Mouse (Mus musculus) limb, embryonic 14.5 days (tissue): ENCODE measurements around the gene Adap2. TPM values are rescaled to one million over a fixed set of nuclear protein-coding genes. Genes with fewer than 3 reads are reported as not detected.

Experiments used
- ATAC-seq: fragments of 200-750 bp; cut with Nextera tagmentation; 2 replicates; pipeline ENCODE4 v1.8.0; 2017; ENCODE audit warnings: low read depth, moderate number of reproducible peaks, moderate TSS enrichment; ENCODE audit not compliant: low FRiP score
- DNase-seq: peaks from one replicate; pipeline ENCODE4 v3.0.0-alpha.2; 2015; ENCODE audit warnings: low spot score
- H3K27ac ChIP-seq: fragments of 300-500 bp; sonication (generic); replicated peaks from 2 replicates; pipeline ENCODE4 v1.5.1; 2014; ENCODE audit warnings: low read depth, mild to moderate bottlenecking, low read length, moderate library complexity, mixed read lengths
- H3K27me3 ChIP-seq: fragments of 300-500 bp; sonication (generic); 2 replicates; pipeline ENCODE4 v1.6.1; 2014; ENCODE audit warnings: low read length, mixed read lengths; ENCODE audit not compliant: control insufficient read depth, insufficient read depth
- H3K36me3 ChIP-seq: fragments of 300-500 bp; sonication (generic); 2 replicates; pipeline ENCODE4 v1.6.1; 2014; ENCODE audit warnings: mild to moderate bottlenecking, low read length, moderate library complexity, mixed read lengths; ENCODE audit not compliant: control insufficient read depth, insufficient read depth
- H3K4me1 ChIP-seq: fragments of 300-500 bp; sonication (generic); 2 replicates; pipeline ENCODE4 v1.6.1; 2014; ENCODE audit warnings: antibody characterized with exemption, low read length, mixed read lengths; ENCODE audit not compliant: control insufficient read depth, insufficient read depth
- H3K4me2 ChIP-seq: fragments of 300-500 bp; sonication (generic); replicated peaks from 2 replicates; pipeline ENCODE4 v1.6.1; 2014; ENCODE audit warnings: low read depth, mild to moderate bottlenecking, low read length, moderate library complexity; ENCODE audit not compliant: severe bottlenecking
- H3K4me3 ChIP-seq: fragments of 300-500 bp; sonication (generic); replicated peaks from 2 replicates; pipeline ENCODE4 v1.5.1; 2014; ENCODE audit warnings: low read length
- H3K9ac ChIP-seq: fragments of 300-500 bp; sonication (generic); 2 replicates; pipeline ENCODE4 v1.6.1; 2014; ENCODE audit warnings: mild to moderate bottlenecking, low read depth, low read length, moderate library complexity; ENCODE audit not compliant: severe bottlenecking
- H3K9me3 ChIP-seq: fragments of 300-500 bp; sonication (generic); 2 replicates; pipeline ENCODE4 v1.6.1; 2016; ENCODE audit warnings: low read length; ENCODE audit not compliant: control insufficient read depth
- POLR2A ChIP-seq: fragments of 200-500 bp; IDR thresholded peaks from 2 replicates; pipeline ENCODE4 v1.8.0; 2012; ENCODE audit warnings: inconsistent platforms, mild to moderate bottlenecking, moderate library complexity, borderline replicate concordance; ENCODE audit not compliant: insufficient read depth, insufficient read length; ENCODE audit errors: extremely low read depth
- WGBS: fragments of 180-500 bp; shearing (Covaris S2); extraction: QIAGEN DNeasy Blood & Tissue Kit; methylation state at CpG from one replicate; pipeline ENCODE4 v1.1.7; 2014; 5-methylcytosine and 5-hydroxymethylcytosine counted together
- polyA plus RNA-seq, 2 experiments: library from polyadenylated mRNA; depleted of rRNA in 1 of 2; stranded (reverse) in 1 of 2; unstranded in 1 of 2; fragments of >200 nt; fragmentation: Nextera tagmentation in 1 of 2; extraction: Ambion mirVana in 1 of 2; gene quantifications; 2 replicates each; pipeline versions ENCODE4 v1.2.1 to v1.2.3; 2012 to 2014

Gene Adap2
- polyA plus RNA-seq, 2 experiments: 1.2 to 1.5 TPM

DNA sequence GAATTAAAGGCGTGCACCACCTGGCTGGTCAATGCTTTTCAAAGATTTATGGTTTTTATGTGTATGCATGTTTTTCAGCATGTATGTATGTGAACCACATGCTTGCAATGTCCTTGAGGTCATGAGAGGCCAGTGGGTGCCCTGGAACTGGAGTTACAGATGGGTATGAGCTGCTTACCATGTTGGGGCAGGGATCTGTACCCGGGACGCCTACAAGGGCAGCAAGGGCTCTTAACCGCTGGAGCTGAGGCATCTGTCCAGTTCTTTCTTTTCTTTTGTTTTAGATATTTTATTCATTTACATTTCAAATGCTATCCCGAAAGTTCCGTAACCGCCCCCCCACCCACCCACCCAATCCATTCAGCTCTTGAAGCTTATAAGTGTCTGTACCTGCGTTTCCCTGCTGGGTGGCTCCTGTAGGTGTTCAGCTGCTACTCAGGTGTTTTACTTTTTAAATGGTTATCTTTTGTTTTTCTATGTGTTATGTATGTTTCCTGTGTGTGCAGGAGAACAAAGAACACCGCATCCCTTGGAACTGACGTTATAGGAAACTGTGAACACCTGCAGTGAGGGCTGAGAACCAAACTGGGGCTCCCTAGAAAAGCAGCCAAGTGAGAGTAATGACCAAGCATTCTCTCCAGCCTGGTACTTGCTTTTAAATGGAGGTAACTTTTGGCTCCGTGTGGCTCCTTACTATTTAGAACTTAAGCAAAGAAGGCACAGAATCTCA lies 17.8 kb upstream of the Adap2 start:
- no peak overlapping the region for H3K4me2 ChIP-seq
- H3K9me3 ChIP-seq: no peaks in the 10 kb centered on the region
- H3K27ac ChIP-seq: no peak overlapping the region
- H3K4me1 ChIP-seq: peaks cover 4% of the 10 kb centered on the region; the same call in 1 of the 2 replicates
- H3K9ac ChIP-seq: no peak overlapping the region
- no peak for DNase-seq
- ATAC-seq: no peak
- no peak for TF ChIP-seq POLR2A
- no peak overlapping the region for H3K4me3 ChIP-seq
- H3K27me3 ChIP-seq: no peaks in the 10 kb centered on the region
- WGBS: 93% methylated on average over 11 of the region's 11 CpGs
- peaks cover 52% of the 10 kb centered on the region for H3K36me3 ChIP-seq

DNA sequence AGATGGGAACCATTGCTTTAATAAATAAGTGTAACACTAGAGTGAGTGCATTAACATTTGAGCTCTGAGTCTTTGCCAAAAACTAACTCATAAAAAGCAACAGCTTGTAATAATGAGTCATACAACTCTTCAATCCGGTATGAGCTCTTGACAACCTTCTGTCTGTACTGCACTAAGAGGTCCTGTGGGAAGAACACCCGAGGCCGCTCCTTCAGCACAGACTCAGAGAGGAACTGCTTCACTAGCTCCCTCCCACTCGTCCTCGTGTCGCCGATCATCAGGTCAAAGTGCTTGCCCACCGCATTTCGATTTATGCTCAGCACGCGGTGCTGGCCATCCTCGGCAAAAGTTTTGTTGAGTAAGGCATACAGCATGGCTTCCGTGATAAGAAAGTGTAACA lies 17.1 kb upstream of the Adap2 start:
- no peak overlapping the region for H3K27ac ChIP-seq
- no peak for TF ChIP-seq POLR2A
- no peak overlapping the region for H3K4me3 ChIP-seq
- peaks cover 5% of the 10 kb centered on the region; the same call in 1 of the 2 replicates for H3K4me1 ChIP-seq
- no peak for ATAC-seq
- DNase-seq: no peak
- 89% methylated on average over 13 of the region's 13 CpGs for WGBS
- H3K9ac ChIP-seq: no peak overlapping the region
- H3K36me3 ChIP-seq: peaks cover 48% of the 10 kb centered on the region
- H3K27me3 ChIP-seq: no peaks in the 10 kb centered on the region
- no peak overlapping the region for H3K4me2 ChIP-seq
- no peaks in the 10 kb centered on the region for H3K9me3 ChIP-seq

DNA sequence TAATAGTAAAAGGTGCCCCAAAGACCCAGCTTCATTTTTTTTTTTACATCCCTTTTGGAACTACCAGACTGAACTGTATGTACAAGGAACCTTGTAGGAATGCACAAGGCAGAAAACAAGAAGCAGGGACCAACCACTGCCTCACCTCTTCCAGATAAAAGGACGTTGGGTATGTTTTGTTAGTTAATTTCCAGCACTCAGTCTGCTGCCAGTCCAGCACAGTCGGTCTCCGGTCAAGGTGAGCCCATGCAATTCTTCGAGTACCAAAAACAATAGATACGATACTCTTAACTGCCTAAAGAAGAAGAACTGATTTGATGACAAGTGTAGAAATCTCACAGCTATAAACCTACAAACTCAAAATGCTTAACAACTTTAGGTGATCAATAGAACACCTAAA lies 16.1 kb upstream of the Adap2 start:
- Histone ChIP-seq H3K9ac (no peak overlapping the region), H3K4me2 (no peak overlapping the region), H3K27ac (no peak overlapping the region), H3K27me3 (no peaks in the 10 kb centered on the region), H3K9me3 (no peaks in the 10 kb centered on the region), H3K4me1 (peaks cover 5% of the 10 kb centered on the region; the same call in 1 of the 2 replicates), H3K4me3 (no peak overlapping the region), H3K36me3 (peaks cover 39% of the 10 kb centered on the region)
- no peak for ATAC-seq
- 89% methylated on average over 5 of the region's 5 CpGs for WGBS
- TF ChIP-seq POLR2A: no peak
- no peak for DNase-seq

DNA sequence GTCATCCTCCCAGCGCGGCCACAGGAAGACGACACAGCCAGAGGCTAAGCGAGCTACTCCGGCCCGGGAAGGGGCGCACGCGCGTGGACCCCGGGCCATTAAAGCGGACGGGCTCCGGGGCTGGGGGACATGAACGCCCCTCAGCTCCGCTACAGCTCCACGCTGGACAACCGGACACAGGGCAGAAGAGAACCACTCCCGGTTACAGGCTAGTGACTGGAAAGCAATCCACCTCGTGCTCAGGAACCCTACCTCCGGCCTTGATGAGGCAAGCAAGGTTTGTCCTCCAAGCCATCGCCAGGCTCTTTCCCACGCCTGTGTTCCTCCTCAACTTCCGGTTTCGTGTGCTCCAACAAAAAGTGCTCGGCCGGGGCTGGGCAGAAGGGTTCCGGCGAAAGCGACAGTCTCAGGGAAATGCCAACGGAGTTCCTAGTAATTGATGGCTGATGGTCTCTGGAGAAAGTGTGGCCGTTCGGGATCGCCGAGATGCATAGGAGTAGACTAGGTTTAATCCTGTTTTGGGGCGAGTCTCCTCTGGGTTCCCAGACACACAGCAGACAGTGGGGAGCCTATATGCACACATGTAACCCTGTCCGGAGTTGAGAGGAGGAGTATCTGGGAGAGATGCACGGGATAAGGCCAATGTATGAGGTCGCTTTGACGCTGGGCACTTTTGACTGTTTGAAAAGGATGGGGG lies 11.9 kb upstream of the Adap2 start, which contains the start of gene Tefm:
Gene Tefm, minus strand, starts transcription at position 351 of the 697 bp plus-strand sequence.
- H3K36me3 ChIP-seq: peaks cover 13% of the 10 kb centered on the region
- peak within 1 kb of the TSS; percentile 66 for H3K4me3 ChIP-seq
- peak; percentile 66; the same call in 1 of the 2 replicates for TF ChIP-seq POLR2A
- H3K9me3 ChIP-seq: no peaks in the 10 kb centered on the region
- H3K27me3 ChIP-seq: no peaks in the 10 kb centered on the region
- H3K9ac ChIP-seq: peak within 1 kb of the TSS; percentile 71
- whole genome bisulfite sequencing: 1% methylated on average over 38 of the region's 40 CpGs
- H3K27ac ChIP-seq: peak within 1 kb of the TSS; percentile 76
- H3K4me1 ChIP-seq: peaks cover 8% of the 10 kb centered on the region; the same call in 1 of the 2 replicates
- ATAC-seq (peak; percentile 92), DNase-seq (peak; percentile 85)
- peak within 1 kb of the TSS; percentile 64 for H3K4me2 ChIP-seq

DNA sequence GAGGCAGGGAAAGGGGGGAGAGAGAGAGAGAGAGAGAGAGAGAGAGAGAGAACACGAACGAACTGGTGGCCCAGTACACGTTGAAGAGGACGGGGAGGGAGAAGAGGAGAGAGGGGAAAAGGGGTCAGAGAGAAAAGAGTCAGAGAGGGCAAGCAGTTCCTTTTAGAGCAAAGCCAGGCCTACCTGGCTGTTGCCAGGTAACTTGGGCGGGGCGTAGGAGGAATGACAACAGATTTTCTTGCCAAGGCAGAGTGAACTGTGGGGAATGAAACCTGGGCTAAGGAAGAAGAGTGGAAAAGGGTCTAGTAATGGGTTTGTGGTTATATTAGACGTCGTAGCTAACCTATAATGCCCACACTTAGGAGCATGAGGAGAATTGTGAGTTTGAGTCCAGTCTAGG lies 11.0 kb upstream of the Adap2 start:
- Histone ChIP-seq H3K4me3 (peak overlapping the region; percentile 66), H3K27me3 (no peaks in the 10 kb centered on the region), H3K4me2 (peak overlapping the region; percentile 64), H3K9me3 (no peaks in the 10 kb centered on the region), H3K4me1 (peaks cover 8% of the 10 kb centered on the region; the same call in 1 of the 2 replicates), H3K27ac (no peak overlapping the region), H3K36me3 (peaks cover 6% of the 10 kb centered on the region; the same call in 1 of the 2 replicates), H3K9ac (peak overlapping the region; percentile 71; the same call in 1 of the 2 replicates)
- DNase-seq (no peak), ATAC-seq (no peak)
- WGBS: 46% methylated on average over 8 of the region's 8 CpGs
- no peak for TF ChIP-seq POLR2A
